Mouse (Mus musculus) C2C12 (cell line): ENCODE results near the gene Xylt2.

Experiments
- CTCF ChIP-seq: IDR thresholded peaks from one replicate; pipeline ENCODE4 v1.5.1; 2011; ENCODE audit not compliant: control insufficient read depth, insufficient read depth, insufficient read length
- FOSL1 ChIP-seq: IDR thresholded peaks from one replicate; pipeline ENCODE4 v1.8.0; 2011; ENCODE audit warnings: mild to moderate bottlenecking, low read length; ENCODE audit not compliant: poor library complexity, insufficient read depth, severe bottlenecking
- USF1 ChIP-seq: IDR thresholded peaks from one replicate; pipeline ENCODE4 v1.6.1; 2011; ENCODE audit warnings: low read depth, mild to moderate bottlenecking, control low read depth, moderate library complexity

GRCm38 (mm10) chr11:94630199-94631011, 46.9 kb downstream of the Xylt2 start:
- no peak for TF ChIP-seq CTCF
- peak; percentile 49 for TF ChIP-seq USF1
- TF ChIP-seq FOSL1, result no peak
